Mouse (Mus musculus): Measurements from ENCODE around the gene Sh3pxd2a.

Sh3pxd2a gene

DNA sequence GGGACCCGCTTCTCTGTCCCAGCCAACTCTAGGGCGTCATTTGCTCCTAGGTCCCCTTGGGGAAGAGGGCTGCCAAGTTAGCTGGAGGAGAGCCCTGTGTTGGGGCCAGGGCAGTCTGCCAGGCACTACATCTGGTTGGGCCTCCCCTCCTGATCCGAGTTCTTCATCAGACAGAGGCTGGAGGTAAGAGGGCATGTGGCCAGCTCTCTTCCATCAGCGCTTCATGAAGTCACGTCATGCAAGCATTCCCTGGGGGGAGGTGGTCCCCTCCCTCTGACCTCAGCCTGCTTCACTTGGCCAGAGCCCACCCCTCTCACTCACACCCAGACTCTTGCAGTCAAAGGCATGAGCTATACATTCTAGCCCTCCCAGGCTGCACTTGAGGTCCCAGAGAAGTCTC, 25.8 kb downstream of the Sh3pxd2a start:
- peak; percentile 77 to 85 for DNase-seq (ENCODE audit: low spot score in 2 of 2)

DNA sequence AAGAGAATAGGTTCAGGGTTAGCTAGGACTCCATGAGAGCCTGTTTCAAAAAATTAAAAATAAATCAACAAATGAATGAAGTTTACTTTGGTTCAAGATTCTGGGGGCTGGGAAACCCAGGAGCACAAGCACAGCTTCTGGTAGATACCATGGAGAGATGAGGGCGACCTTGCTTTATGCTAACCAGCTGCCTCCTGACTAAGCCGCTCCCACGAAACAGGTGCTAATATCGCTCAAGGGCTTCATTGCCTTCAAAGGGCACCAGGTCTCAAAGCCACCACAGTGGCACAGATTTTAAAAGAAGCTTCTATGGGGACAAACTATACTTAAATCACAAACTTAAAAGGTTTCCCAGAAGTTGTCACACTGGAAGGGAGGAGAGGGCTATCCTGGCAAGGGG, 27.2 kb downstream of the Sh3pxd2a start:
- no peak for DNase-seq (ENCODE audit: low spot score in 2 of 2)

DNA sequence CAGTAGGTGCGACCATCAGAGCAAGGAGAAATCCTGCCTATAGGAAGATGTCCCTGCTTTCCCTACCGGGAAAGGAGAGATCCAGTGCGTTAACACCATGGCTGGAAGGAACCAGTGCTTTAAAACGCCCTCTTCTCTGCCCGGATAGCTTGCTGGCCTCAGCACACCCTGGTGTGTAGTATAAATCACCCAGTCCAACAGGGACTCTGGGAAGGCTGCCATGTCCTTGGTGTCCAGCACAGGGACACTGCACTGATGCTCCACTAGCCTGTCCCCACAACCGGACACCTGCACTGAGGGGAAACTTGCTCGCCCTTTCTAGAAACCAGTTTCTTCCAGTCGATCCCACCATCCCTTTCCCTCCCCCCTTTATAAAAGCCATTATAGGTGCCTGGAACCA, 28.0 kb downstream of the Sh3pxd2a start:
- no peak for DNase-seq (ENCODE audit: low spot score in 2 of 2)

DNA sequence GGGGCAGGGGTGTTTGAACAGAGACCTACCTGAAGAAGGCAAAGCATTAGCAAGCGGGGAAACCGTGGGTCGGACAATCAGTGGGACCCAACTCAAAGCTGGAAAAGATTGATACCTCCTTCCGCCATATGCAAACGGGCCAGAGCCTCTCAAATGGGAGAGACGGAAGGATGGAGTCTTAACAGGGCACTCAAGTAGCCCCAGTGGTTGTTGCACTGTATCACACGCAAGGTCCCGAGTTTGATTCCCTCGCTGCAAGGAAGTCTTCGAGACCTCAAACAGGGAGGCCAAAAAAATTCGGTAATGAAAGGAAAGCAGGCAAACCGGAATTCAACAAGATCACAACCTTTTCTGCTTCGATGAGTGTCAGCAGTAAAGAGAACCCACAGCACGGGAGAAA, 29.5 kb downstream of the Sh3pxd2a start:
- DNase-seq (ENCODE audit: low spot score in 2 of 2), result no peak

DNA sequence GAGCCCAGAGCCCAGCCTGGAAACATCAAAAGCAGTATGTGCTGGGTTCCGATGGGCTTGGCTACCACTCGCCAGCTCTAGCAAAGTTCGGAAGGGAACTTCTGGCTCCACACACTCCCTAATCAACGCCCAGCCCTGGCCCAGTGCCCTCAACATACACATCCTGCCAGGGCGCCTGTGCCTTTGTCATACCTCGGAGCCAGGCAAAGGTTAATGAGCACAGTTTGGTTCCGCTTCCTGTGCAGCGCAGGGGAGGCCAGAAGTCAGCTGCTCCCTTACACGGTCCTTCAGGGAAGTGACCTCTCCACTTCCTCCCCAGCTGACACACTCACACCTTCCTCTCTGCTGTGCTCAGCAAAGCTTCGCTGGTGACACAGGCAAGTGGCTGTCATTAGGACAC, 31.9 kb downstream of the Sh3pxd2a start:
- DNase-seq (ENCODE audit: low spot score in 2 of 2), result no peak

DNA sequence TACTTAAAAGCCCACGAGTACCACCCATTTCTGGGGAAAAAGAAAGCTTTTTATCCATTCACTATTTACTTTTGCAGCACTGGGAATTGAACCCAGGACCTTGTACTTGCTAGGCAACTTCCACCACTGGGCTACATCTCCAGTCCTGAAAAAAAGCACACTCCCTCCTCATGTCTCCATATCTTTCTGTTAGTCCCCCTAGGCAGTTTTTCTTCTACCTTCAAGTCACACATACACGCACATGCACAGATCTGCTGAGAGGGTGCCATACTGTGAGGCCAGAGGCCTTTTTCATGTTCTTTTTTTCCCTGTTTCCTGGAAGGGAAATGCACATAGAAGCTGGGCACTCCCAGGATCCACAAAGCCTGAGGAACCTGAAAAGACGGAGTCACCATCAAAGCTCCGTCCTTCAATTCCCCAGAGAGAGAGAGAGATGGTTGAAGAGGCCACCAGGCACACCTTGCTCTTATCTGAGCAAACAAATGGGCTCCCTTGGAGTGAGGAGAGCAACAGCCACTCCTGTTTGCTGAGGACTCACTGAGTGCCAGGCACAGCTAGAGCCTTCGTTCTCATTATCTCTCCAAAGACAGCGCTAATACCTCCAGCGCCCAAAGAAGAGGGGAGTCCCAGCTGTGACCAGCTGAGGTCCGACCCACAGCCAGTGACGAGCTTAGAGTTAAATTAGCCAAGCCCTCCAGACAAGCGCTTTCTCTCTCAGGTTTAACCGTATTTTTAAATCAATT, 32.8 kb downstream of the Sh3pxd2a start:
- no peak for DNase-seq (ENCODE audit: low spot score in 2 of 2)

DNA sequence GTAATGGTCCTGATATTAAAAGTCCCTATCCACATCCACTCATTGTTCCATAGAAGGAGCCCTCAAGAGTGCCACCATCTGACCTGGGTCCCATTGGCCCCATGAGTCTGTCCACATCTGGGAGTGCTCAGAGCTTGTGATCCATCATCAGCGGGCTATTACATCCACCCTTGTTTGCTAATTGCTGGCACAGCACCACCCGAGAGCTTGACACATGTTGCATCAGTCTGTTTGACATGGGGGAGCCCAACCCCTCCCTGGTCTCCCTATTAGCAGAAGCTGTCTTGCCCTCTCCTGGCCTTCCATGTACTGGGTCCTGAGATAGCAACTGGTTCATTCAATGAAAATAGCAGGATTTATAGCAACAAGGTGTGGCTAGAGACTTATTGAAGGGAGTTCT, 34.0 kb downstream of the Sh3pxd2a start:
- no peak for DNase-seq (ENCODE audit: low spot score in 2 of 2)

DNA sequence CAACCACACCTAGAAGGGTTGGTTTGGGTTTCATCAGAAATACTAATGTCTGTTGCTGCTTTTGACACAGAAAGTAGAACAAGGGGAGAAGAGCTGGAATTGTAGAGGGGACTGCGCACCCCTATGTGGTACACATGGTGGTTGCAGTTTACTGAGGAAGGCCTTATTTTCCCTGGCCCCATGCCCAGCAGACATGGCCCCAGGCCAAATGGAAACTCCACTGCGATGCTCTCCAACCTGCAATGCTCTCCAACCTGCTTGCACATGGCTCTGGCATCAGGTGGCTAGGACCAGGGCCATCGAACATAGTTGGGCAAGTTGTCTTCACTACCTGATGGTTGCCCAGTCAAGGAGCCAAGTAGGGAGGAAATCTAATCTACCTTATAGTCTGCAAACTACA, 35.0 kb downstream of the Sh3pxd2a start:
- no peak for DNase-seq (ENCODE audit: low spot score in 2 of 2)

DNA sequence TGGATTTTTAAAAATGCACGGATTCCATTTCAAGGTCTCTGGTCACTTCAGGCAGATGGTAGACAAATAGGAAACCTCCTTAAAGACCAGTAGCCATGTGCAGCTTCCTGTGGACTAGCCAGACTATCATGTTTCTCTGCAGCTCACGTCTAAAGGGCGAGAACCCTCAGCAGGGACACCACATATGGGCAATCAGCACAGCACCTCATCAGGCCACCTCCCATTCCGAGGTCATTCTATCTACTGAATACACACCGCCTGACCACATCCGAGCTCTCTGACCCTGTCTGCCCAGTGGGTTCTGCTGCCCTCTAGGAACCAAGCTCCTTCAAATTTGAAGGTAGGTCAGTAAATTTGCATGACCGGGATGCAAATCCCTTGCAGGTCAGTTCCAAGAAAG, 35.4 kb downstream of the Sh3pxd2a start:
- DNase-seq (ENCODE audit: low spot score in 2 of 2), result no peak

DNA sequence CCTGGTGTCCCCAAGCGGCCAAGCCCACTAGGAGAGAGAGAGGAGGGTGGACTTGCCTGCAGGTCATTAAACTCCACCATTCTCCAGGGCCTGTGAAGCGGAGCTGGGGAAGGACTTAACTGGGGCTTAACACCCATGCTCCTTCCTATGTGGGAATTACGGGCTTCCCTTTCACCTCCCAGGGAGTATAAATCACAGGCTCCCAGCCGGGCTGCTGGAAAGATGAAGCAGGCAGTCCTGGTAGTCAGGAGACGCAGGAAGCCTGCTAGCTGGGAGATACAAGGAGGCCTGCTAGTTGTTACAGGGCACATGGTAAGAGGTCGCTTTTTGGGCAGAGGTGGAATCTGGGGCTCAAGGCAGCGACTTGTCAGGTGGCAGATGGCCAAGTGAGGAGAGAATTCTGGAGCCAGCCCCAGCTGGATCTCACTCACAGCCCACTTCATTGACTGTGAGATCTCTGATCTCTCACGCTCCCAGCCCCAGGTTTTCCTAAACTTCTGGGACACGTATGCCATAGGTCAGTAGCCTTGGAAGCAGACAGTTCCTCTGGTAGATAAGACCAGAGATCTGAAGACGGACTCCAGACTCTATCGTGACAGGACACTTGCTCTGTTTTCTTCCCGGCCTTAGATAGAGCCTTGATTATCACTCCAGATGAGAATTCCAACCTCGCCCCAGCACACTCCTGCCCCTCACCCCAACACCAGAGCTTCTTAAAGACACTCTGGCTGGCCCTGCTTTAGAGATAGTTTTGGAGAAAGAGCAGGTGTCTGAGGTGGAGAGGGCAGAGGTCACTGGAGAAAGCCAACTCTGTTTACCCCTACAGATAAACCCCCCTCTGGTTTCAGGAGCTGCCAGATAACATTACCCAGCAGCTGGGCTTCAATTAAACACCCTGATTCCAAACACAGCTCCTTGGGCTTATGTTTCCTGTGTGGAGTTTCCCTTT, 36.1 kb downstream of the Sh3pxd2a start:
- no peak for DNase-seq (ENCODE audit: low spot score in 2 of 2)

DNA sequence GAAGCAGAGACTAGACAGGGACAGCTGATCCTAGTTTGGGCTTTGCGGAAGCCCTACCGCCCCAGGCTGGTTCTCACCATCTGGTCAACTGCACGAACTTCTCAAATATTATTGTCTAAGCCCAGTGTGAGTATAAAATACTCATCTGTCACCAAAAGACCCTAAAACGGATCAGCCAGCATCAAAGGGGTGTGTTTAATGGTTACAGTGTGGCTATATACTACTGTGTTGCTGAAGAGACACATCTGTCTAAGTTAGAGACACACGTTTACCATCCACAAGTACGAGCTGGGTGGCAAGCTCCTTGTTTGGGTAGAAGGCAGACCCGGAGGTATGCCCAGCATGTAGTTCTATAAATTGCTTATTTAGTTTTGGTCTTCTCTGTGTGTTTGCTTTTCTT, 40.6 kb downstream of the Sh3pxd2a start:
- no peak for DNase-seq (ENCODE audit: low spot score in 2 of 2)

DNA sequence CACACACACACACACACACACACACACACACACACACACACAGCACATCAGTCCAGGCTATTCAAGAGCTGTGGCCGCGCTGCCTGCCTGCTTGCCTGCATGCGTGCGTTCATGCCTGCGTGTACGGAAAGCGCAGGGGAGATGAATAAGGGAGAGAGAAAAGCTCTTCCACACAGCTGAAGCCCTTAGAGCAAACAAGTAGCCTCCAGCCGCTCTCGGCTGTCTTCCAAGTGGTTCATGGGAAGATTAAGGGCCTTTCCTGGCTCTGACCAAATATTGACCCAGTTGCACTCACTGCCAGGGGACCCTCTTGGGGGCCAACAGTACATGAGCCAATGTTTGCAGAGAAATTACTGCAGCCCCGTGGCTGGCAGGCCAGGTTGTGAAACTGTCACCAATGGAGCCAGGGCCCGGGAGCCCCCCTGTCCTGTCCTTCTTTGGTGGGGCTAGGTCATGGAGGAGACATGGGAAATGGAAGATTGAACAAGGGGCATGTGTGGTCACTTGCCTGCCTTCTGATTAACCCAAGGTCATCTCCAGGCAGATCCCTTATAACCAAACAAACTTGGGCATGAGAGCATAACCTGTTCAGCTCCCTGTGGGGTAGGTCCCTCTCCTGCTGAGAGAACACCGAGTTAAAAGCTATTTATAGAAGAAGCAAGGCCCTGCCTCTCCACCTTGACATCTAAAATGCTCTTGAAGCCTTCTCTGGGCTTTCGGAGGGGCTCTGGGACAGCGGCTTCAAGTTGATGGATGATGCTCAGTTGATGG, 42.9 kb downstream of the Sh3pxd2a start:
- DNase-seq (ENCODE audit: low spot score in 2 of 2), result no peak

DNA sequence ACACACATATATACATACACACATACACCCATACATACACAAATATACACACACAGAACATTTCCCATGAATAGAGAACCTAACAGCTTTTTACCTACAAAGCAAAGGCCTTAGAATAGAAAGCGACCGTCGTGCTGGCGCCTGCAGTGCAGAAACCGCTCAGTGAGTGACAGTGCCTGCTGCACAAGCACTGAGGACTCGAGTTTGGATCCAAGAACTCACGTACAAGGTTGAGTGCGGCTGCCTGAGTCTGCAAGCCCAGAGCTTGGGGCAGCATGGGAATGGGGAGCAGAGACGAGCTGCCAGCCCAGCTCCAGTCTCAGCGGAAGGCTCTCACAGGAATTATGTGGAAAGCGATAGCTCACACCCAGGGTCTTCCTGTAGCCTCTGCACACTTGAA, 43.7 kb downstream of the Sh3pxd2a start:
- no peak for DNase-seq (ENCODE audit: low spot score in 2 of 2)

DNA sequence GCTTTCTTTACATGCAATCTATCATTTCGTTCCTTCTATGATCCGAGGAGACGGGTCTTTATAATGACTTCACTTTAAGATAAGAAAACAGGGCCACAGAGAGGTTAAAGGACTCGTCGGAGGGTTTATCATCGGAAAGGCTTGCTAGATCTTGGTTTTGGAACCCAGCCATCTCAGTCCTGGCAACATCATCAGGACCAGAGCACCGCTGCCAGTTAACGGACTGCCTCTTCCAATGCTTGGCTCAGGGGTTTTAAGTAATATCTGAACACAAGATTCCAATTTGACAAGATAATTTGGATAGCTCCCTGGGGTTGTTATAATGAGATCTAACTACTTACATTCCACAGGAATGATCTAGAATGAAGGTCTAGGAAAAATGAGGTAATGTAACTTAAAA, 45.0 kb downstream of the Sh3pxd2a start:
- no peak for DNase-seq (ENCODE audit: low spot score in 2 of 2)

DNA sequence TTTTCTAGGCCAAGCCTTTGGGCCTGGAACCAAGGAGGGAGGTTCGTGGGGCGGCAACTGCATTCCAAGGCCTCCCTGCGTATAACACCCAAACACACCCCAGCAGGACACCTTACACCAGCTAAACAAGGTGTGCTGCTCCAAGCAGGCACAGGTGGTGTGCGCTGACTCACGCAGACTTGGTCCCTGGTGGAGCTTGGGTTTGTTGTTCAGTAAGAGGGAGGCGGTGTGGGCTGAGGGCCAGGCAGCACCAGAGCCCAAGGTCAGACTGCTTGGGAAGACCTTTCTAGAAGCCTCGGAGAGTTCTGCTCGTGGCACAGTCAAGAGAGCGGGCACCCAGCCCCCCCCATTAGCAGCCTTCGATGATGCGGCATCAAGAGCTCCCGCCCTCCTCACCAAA, 48.0 kb downstream of the Sh3pxd2a start:
- peak in 1 of 2 experiments; percentile 38 for DNase-seq (ENCODE audit: low spot score in 2 of 2)

DNA sequence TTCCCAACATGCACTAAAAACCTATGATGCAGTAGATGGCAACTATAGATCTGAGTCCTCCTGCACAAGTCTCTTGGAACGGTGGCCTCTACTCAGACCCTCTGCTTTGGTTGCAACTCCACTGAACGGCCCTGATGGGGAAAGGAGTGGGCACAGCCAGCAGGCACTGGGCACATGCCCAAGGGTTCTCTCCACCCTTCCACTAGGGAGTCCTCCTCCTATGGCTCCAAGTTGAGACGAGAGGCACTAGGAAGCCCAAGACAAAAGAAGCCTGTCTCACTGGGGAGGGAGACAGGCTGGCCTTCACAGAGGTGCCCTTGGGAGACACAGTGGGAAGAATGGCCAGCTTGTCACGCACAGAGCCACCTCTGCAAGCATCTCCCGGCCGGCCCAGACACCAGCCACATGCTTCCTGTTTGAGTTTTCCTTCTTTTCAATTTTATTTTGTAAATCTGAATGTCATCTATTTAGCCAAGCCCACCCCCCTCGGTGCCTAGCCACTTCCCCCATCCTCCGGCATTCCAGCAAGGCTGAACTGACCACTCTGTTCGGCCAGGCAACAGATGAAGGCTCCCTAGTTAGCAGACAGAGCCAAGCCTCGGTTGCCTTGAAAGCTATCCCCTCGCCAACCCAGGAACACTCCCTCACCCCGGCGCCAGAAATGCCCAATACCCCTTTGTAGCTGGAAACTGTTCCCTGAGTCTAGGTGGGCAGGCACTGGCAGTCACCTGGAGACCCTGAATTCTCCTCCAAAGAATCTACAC, 49.9 kb downstream of the Sh3pxd2a start:
- no peak for DNase-seq (ENCODE audit: low spot score in 2 of 2)

DNA sequence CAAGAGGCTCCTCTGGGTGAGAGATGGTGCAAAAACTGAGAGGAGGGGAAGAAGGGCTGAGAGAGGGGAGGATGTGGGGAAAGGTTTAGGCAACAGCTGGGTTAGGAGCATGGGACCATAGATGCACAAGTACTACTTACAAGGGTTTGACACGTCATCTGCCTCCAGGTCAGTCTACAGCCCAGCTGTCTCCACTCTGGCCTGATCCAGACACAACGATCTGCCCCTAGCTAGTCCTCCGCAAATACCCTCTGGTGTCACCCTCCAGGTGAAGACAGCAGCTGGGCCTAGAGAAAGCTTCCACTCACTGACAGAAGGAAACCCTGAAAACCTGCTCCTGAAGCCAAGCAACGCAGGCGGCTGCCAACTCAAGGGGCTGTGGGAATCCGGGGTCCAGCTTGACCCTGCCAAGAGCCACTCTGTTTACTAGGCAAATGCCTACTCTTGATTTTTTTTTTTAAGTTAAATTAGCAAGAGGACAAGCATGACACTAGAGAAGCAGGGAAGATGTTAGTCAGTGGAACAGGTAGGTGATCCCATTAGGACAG, 50.7 kb downstream of the Sh3pxd2a start:
- DNase-seq (ENCODE audit: low spot score in 2 of 2), result no peak

DNA sequence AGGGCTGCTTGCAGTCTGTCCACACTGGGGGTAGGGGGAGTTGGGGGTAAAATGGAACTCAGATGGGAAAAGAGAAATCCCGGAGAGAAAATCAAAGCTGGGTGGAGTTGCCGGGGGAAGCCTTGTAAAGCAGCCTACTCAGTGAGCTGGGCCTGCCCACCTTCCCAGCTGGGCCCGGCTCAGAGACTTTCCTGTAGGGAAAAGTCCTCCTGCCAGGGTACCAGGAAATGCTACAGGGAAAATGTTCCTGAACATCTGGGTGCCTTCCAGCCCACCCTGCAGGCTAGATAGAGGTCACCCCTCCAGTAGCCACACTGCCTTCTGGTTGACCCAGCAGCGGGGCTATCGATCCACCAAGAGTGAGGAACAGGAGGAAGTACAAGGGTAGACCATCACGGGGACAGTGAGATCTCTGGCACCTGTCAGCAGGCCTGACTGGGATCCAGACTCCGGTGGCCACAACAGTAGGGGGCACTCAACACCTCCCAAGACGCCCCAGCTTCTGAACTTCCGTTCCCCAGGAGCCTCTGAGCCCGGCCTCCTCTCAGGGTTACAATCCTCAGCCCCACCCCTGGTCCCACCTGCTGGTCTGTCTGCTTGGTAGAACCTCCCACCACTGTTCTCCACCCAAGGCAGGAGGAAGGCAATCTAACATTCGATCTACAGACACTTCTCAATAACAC, 51.5 kb downstream of the Sh3pxd2a start:
- DNase-seq (ENCODE audit: low spot score in 2 of 2), result no peak

DNA sequence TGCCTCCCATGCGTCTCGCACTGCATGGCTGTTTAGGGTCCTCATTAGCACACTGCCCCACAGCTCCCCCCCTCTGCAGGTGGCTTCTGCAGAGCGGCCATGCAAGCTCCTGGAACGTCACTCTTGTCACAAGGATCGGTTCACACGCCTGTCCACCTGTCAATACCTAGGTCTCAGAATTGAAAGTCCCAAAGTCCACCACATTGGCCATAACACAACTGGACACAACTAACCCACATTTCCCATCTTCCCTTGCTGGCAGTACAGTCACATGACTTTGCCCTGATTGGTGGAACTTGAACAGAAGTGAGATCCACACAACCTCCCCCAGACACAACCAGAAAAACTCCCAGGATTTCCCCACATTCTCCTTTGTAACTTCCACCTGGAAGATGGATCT, 53.9 kb downstream of the Sh3pxd2a start:
- DNase-seq (ENCODE audit: low spot score in 2 of 2), result no peak

DNA sequence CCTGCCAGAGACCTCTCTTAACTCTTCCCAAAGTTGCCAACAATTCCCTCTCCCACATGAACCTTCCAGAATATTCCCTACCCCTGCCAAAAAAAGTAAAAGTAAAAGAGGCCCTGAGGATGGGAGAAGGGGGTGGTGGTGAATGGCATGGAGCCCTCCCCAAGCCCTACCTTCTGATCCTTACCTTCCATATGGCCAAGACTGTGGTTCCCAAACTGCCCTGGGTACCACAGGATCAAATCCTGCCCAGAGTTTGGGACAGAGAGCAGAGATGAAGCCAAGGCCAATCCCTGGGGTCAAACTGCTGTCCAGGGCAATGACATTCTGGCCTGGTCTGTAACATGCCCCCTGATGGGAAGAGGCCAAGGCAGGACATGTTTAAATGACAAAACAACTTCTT, 55.1 kb downstream of the Sh3pxd2a start:
- DNase-seq (ENCODE audit: low spot score in 2 of 2), result no peak

DNA sequence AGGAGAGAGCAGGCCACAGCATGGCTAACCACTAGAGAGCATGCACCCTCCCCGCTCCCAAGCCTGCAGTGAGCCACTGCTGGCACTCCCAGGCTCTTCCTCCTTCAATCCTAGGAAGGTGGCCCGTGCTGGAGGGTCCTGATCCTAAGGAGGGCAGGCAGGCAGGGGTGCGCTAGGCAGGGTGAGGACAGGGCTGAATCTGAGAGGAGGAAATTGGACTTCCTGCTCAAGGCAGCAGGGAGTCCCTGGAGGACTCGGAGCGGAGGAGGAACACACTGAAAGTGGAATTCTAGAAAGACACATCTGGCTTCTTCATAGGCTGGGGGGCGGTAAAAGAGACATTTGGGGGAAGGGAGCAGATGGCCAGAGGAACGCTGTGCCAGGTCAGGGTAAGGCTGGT, 55.5 kb downstream of the Sh3pxd2a start:
- DNase-seq (ENCODE audit: low spot score in 2 of 2), result no peak
